Mouse (Mus musculus) heart, embryonic 14.5 days (tissue): Measurements from ENCODE around the gene Zfp36l1. TPM values are rescaled to one million over a fixed set of nuclear protein-coding genes. Genes with fewer than 3 reads are reported as not detected.
A peak's percentile ranks its signal among the peaks of the same experiment; 100 is the strongest.
"Not testable (repeated sequence)": the region's sequence is repeated elsewhere in the genome, so short reads cannot be mapped to it uniquely, and the experiment has no call there.

Source experiments
- ATAC-seq: fragments of 200-750 bp; cut with Nextera tagmentation; 2 replicates; pipeline ENCODE4 v1.8.0; 2017; ENCODE audit warnings: low read depth, moderate TSS enrichment; ENCODE audit not compliant: insufficient number of reproducible peaks, insufficient read depth, low FRiP score
- H3K27ac ChIP-seq, 2 experiments: fragments of 200-500 bp in 1 of 2; fragments of 300-500 bp in 1 of 2; sonication (generic) in 1 of 2; replicated peaks in 1 of 2; 2 replicates each; pipeline ENCODE4 v1.5.1; 2012 to 2014; ENCODE audit warnings: low read depth in 2 of 2, low read length in 2 of 2, control low read depth in 1 of 2, mild to moderate bottlenecking in 1 of 2, mixed read lengths in 1 of 2; ENCODE audit not compliant: control insufficient read depth in 1 of 2, insufficient read depth in 1 of 2
- H3K27me3 ChIP-seq: fragments of 300-500 bp; sonication (generic); 2 replicates; pipeline ENCODE4 v1.6.1; 2014; ENCODE audit warnings: mild to moderate bottlenecking, low read length, control low read depth; ENCODE audit not compliant: control insufficient read depth, insufficient read depth
- H3K36me3 ChIP-seq: fragments of 300-500 bp; sonication (generic); 2 replicates; pipeline ENCODE4 v1.6.1; 2014; ENCODE audit warnings: mild to moderate bottlenecking, control low read depth, low read length, mixed read lengths; ENCODE audit not compliant: control insufficient read depth, insufficient read depth
- H3K4me1 ChIP-seq, 2 experiments: fragments of 200-500 bp in 1 of 2; fragments of 300-500 bp in 1 of 2; sonication (generic) in 1 of 2; 2 replicates each; pipeline ENCODE4 v1.6.1; 2012 to 2014; ENCODE audit warnings: low read length in 2 of 2, control low read depth in 1 of 2, mixed read lengths in 1 of 2; ENCODE audit not compliant: control insufficient read depth in 2 of 2, insufficient read depth in 2 of 2
- H3K4me2 ChIP-seq: fragments of 300-500 bp; sonication (generic); 2 replicates; pipeline ENCODE4 v1.6.1; 2014; ENCODE audit warnings: mild to moderate bottlenecking, low read length
- H3K4me3 ChIP-seq, 2 experiments: fragments of 200-500 bp in 1 of 2; fragments of 300-500 bp in 1 of 2; sonication (generic) in 1 of 2; 2 replicates each; pipeline ENCODE4 v1.5.1; 2012 to 2014; ENCODE audit warnings: low read length in 2 of 2, mild to moderate bottlenecking in 2 of 2, control low read depth in 1 of 2, low read depth in 1 of 2, moderate library complexity in 1 of 2; ENCODE audit not compliant: control insufficient read depth in 1 of 2, insufficient read depth in 1 of 2
- H3K9ac ChIP-seq: fragments of 300-500 bp; sonication (generic); 2 replicates; pipeline ENCODE4 v1.6.1; 2014; ENCODE audit warnings: mild to moderate bottlenecking, low read length
- H3K9me3 ChIP-seq: fragments of 300-500 bp; sonication (generic); 2 replicates; pipeline ENCODE4 v1.6.1; 2016; ENCODE audit warnings: low read length, control low read depth; ENCODE audit not compliant: control insufficient read depth
- WGBS: fragments of 180-500 bp; shearing (Covaris S2); extraction: QIAGEN DNeasy Blood & Tissue Kit; methylation state at CpG from one replicate; pipeline ENCODE4 v1.1.7; 2014; 5-methylcytosine and 5-hydroxymethylcytosine counted together
- polyA plus RNA-seq: library from polyadenylated mRNA; unstranded; fragments of >200 nt; fragmentation: Nextera tagmentation; extraction: Ambion mirVana; gene quantifications from 2 replicates; pipeline ENCODE4 v1.2.1, GENCODE M21; 2014

The Zfp36l1 gene
- polyA plus RNA-seq, 1 experiment from 2014 or later: 125 TPM

DNA sequence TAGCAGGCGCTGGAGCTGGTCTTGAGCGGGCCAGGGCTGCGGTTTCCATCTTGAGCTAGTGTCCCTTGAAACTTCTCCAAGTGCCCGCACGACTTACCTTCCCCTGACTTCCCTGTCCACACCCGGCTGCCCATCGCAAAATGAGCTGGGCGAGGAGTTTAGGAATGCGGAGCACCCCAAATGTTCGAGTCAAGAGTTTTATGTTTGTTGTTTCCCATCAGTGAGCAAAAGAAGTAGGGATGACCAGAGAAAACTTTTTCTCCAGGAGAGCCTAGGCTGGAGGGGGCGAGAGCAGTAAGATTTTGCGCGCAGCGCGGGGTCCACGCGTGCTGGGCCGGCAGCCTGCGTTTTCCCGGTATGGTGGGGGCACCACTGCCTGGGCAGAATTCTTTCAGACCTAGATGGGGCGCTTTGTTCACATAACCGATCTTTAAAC, 791 bp upstream of the Zfp36l1 start:
- H3K27me3 ChIP-seq: no peaks in the 10 kb centered on the region
- H3K4me2 ChIP-seq: peak overlapping the region; percentile 90
- peak overlapping the region; percentile 99 to 100 for H3K27ac ChIP-seq
- peak overlapping the region; percentile 77 to 91 for H3K4me3 ChIP-seq
- peaks cover 15 to 28% of the 10 kb centered on the region in 2 experiments for H3K4me1 ChIP-seq
- 1% methylated on average over 22 of the region's 22 CpGs for WGBS
- peaks cover 19% of the 10 kb centered on the region for H3K36me3 ChIP-seq
- no peaks in the 10 kb centered on the region for H3K9me3 ChIP-seq
- ATAC-seq: no peak
- H3K9ac ChIP-seq: peak overlapping the region; percentile 99

DNA sequence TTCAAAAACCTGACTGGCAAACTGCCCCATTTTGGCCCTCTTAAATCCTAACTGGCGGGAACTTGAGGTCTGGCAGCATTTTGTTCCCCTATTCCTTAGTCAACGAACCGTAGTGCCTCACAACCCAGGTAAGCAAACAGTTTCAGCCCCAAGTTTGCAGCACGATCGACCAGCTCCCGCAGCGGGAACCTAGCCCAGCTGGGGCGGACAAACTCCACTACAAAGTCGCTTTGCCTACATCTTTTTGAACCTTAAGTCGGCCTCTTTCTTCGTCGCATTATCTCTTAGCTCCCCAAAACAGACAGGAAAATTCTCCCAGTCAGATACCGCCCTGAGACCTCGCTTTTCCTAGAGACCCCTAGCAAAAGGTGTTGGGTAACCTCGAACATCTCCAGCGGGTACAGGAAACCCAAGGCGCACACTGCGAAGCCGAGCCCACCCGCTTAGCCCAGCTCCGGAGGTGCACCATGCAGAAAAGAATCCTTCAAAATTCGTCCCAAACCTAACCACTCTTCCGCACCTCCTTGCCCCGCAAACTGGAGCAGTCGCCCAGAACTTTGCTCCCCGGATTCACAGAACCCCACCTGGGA, 647 bp downstream of the Zfp36l1 start:
- Histone ChIP-seq H3K4me1 (peaks cover 15 to 28% of the 10 kb centered on the region in 2 experiments), H3K36me3 (peaks cover 30% of the 10 kb centered on the region), H3K9ac (peak overlapping the region; percentile 99), H3K27ac (peak overlapping the region; percentile 93 to 99), H3K4me2 (peak overlapping the region; percentile 90), H3K9me3 (no peaks in the 10 kb centered on the region), H3K4me3 (peak overlapping the region; percentile 84 to 91), H3K27me3 (no peaks in the 10 kb centered on the region)
- no peak for ATAC-seq
- under 1% methylated on average over 26 of the region's 26 CpGs for WGBS

DNA sequence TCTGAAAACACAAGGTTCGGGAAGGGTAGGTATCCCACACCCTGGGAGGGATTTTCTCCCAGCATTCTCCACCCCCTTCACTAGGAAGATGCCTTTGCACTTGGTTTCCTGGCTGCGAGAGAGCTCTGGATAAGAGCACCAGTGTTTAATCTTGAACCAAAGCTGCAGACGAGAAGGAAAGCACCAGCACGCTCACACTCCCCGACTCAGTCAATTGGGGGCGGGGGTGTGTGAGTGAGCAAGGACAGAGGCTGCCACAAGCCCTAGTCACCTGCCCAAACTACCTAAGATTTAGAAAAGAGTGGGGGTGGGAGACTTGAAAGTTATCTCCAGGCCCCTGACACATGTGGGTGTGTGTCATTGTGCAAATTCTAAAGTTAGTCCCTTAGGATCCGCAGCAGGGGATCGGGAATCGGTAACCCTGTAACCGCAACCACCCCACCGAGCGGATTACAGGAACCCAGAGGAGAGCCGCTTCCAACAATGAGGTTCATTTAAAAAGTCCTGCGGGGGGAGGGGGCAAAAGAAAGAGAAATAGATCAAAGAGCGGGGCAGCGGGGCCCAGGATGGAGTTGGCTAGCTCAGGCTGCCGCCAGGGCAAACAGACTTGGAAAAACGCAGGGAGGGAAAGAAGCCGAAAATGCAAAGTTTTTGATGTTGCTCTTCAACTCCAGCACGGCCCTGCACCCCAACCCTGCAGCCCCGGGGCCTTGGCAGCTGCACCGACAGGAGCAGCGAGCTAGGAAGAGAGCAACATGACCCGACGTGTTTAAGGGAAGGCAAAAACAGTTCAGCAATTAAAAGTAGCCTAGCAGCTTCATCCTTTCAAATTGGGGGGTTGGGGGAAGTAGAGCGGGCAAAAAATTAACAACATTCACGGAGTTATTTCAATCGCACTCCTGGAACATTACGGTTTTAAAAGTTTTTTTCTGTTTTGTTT, 1.4 kb downstream of the Zfp36l1 start:
- peak overlapping the region; percentile 84 to 91 for H3K4me3 ChIP-seq
- no peaks in the 10 kb centered on the region for H3K27me3 ChIP-seq
- H3K36me3 ChIP-seq: peaks cover 37% of the 10 kb centered on the region
- no peak for ATAC-seq
- H3K4me2 ChIP-seq: peak overlapping the region; percentile 90
- H3K27ac ChIP-seq: peak overlapping the region; percentile 93 to 99
- no peaks in the 10 kb centered on the region for H3K9me3 ChIP-seq
- H3K4me1 ChIP-seq: peaks cover 14 to 25% of the 10 kb centered on the region in 2 experiments
- peak overlapping the region; percentile 99 for H3K9ac ChIP-seq
- WGBS: under 1% methylated on average over 29 of the region's 29 CpGs

DNA sequence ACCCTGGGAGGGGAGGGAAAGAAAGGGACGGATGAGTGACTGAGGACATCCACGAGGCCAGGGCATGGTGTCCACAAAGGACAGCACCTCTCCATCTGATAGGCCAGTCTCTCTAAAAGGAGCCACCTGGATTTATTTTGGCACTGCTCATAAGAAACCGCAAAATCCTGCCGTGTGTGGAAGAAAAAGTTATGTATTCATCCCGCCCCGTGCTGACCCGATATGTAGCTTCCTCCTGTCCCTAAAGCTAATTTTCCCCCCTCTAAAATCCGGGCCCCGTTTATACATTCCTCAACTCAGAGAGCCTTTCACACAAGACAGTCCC, 2.3 kb downstream of the Zfp36l1 start:
- Histone ChIP-seq H3K4me1 (peaks cover 10 to 23% of the 10 kb centered on the region in 2 experiments), H3K9ac (peak overlapping the region; percentile 99), H3K4me3 (peak overlapping the region; percentile 84 to 91), H3K36me3 (peaks cover 37% of the 10 kb centered on the region), H3K27me3 (no peaks in the 10 kb centered on the region), H3K9me3 (no peaks in the 10 kb centered on the region), H3K4me2 (peak overlapping the region; percentile 90), H3K27ac (peak overlapping the region; percentile 68 to 99)
- ATAC-seq: no peak
- WGBS: 9% methylated on average over 9 of the region's 9 CpGs

DNA sequence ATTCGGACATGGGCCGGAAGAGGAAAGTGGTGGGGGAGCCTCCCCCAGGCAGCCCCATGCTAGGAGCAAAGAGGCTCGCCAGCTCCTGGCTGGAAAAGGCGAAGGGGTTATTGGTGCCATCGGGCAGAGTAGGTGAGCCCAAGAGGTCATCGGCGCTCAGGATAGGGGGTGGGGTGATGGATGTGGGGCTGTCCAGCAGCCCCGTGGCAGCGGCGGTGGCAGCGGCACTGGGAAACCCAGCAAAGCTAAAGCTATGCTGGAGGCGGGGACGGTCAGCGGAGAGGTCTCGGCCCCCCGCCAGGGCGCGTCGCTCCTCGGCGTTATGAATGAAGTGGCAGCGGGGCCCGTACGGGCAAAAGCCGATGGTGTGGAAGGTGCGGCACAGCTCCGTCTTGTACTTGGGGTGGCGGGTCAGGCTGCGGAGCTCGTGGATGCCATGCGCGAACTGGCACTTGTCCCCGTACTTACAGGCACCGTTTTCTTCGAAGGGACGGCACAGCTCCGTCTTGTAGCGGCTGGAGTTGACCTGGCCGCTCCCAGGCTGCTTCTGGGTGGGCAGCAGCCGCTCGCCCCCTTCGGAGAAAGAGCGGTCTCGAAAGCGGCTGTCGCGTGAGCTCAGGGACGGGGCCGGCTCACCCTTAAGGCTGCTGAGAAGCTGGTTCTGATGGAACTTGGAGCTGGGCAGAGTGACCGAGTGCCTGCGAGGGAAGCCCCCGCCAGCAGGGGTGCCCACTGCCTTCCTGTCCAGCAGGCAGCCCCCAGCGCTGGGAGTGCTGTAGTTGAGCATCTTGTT, 2.9 kb downstream of the Zfp36l1 start:
- peaks cover 10 to 23% of the 10 kb centered on the region in 2 experiments for H3K4me1 ChIP-seq
- peak overlapping the region; percentile 68 to 99 for H3K27ac ChIP-seq
- H3K36me3 ChIP-seq: peaks cover 37% of the 10 kb centered on the region
- H3K4me3 ChIP-seq: peak overlapping the region; percentile 84 to 91
- peak overlapping the region; percentile 90 for H3K4me2 ChIP-seq
- no peak for ATAC-seq
- no peaks in the 10 kb centered on the region for H3K27me3 ChIP-seq
- H3K9me3 ChIP-seq: no peaks in the 10 kb centered on the region
- H3K9ac ChIP-seq: peak overlapping the region; percentile 99
- WGBS: 10% methylated on average over 53 of the region's 53 CpGs

DNA sequence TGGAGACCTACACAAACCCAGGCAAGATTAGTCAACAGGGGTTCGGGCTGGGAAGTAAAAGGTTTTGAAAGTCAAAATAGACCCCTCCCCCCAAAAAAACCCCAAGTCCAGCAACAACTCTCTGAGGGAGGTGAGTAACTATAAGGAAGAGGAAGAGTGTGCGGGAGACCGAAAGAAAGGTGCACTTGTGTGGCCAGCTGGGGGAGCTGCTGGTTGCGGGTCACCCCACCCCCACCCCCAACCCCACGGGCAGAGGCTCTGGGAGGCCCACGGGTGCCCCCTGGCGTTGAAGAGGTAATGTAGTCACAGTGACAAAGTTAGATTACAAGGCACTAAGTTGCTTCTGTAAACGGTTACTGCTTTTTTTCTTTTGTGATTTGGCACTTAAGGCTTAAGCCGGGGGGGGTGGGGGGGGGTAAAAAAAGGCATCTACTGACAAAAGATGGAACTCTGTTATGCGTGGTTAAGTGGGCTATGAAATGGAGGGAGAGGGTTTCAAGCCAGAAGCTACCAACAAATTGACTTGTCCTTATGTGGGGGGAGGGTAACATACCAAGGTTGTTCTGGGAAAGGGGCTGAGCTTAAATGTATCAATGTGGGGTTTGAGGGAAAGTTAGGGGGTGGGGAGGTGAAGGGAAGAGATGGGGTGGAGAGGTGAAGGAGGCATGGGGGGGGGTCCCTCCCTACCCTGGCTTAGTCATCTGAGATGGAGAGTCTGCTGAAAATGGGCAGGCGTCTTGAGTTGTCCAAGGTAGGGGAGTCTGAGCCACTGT, 3.7 kb downstream of the Zfp36l1 start:
- H3K4me1 ChIP-seq: peaks cover 9 to 22% of the 10 kb centered on the region in 2 experiments
- not testable (repeated sequence) for ATAC-seq, H3K9me3 ChIP-seq, H3K27me3 ChIP-seq
- H3K4me2 ChIP-seq: peak overlapping the region; percentile 90
- peak overlapping the region; percentile 84 to 91 for H3K4me3 ChIP-seq
- 12% methylated on average over 11 of the region's 11 CpGs for WGBS
- peak overlapping the region; percentile 68 to 99 for H3K27ac ChIP-seq
- peaks cover 37% of the 10 kb centered on the region for H3K36me3 ChIP-seq
- peak overlapping the region; percentile 99 for H3K9ac ChIP-seq
